Mouse (Mus musculus): ENCODE results near the gene Myog.
"Not testable (repeated sequence)": the region's sequence is repeated elsewhere in the genome, so short reads cannot be mapped to it uniquely, and the experiment has no call there.

Myog gene

DNA sequence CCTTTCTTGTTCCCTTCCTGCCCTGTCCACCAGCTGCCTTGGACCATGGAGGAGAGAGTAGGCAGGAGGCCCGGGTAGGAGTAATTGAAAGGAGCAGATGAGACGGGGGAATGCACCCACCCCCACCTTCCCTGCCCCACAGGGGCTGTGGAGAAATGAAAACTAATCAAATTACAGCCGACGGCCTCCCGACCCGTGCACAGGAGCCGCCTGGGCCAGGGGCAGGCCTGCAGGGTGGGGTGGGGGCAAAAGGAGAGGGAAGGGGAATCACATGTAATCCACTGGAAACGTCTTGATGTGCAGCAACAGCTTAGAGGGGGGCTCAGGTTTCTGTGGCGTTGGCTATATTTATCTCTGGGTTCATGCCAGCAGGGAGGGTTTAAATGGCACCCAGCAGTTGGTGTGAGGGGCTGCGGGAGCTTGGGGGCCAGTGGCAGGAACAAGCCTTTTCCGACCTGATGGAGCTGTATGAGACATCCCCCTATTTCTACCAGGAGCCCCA is at the start of gene Myog:
Gene Myog, plus strand, starts transcription at position 392 of the 502 bp plus-strand sequence.
- DNase-seq (ENCODE audit: low spot score) = no peak

DNA sequence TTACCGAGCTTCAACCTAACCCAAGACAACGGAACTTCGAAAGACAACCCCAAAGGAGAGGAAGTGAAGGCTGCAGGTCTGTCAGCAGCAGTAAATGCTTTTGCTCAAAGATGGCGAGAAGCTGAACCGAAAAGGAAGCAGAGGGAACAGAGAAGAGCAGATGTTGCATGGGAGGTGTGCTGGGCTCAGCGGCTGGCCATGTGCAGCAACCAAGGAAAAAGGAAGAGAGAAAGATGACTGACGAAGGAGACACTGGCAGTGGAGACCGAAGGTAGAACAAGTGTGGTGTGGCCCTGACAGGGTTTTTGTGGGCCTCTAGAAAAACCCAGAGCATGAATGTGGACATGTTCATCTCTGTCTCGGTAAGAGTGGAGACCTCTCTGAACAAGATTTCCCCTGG is 49.1 kb upstream of the Myog start:
- no peak for DNase-seq (ENCODE audit: low spot score)

DNA sequence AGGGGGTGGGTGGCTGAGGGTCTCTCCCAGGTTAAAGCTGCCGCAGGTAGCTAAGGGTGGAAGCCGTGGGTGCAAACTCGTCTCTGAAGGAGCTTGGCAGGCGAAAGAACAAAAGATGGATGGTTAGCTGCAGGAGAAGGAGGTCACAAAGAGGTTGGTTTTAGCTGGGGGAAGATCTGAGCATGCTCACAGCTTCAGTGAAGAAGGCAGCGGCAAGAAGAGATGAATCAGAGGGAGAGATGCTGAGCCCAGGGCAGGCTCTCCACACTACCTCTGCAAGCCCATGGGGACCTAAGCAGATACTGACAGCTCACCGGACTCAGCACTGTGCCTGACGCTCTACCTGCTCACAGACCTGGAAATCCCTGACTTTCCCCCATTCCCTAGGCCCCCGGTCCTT is 48.5 kb upstream of the Myog start:
- DNase-seq (ENCODE audit: low spot score) = no peak

DNA sequence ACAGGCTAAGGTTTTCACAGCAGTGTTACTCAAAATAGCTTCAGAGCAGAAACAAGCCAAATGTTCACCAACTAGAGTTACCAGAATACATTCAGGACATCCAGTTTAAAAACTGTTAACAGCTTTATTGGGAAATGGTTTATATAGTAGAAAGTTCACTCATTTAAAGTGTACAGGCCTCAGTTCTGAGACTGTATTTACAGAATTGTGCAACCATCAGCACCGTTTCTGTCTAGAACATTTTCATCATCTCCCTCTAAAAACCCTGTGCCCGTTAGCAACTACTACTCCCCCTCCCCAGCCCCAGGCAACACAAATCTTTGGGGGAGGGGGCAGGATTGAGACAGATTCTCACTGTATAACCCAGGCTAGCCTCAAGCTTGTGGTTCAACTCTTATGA is 47.5 kb upstream of the Myog start:
- no peak for DNase-seq (ENCODE audit: low spot score)

DNA sequence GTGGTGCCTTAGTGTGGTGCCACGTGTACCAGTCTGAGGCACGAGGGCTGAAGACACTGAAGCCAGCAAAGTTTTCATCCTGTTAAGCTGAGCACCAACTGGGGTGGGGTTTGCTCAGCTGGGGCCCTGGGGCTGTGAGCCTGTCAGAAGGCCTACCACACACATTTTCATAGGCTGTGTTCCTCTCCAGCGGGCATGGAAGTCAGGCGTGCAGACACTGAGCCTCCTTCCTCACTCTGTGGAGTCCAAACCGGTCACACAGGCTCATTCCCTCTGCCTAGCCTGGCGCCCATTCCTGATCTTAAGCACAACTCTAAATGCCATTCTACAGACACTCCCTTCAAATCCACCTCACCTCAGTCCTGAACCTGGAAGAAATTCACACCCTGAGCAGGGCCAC is 46.3 kb upstream of the Myog start:
- no peak for DNase-seq (ENCODE audit: low spot score)

DNA sequence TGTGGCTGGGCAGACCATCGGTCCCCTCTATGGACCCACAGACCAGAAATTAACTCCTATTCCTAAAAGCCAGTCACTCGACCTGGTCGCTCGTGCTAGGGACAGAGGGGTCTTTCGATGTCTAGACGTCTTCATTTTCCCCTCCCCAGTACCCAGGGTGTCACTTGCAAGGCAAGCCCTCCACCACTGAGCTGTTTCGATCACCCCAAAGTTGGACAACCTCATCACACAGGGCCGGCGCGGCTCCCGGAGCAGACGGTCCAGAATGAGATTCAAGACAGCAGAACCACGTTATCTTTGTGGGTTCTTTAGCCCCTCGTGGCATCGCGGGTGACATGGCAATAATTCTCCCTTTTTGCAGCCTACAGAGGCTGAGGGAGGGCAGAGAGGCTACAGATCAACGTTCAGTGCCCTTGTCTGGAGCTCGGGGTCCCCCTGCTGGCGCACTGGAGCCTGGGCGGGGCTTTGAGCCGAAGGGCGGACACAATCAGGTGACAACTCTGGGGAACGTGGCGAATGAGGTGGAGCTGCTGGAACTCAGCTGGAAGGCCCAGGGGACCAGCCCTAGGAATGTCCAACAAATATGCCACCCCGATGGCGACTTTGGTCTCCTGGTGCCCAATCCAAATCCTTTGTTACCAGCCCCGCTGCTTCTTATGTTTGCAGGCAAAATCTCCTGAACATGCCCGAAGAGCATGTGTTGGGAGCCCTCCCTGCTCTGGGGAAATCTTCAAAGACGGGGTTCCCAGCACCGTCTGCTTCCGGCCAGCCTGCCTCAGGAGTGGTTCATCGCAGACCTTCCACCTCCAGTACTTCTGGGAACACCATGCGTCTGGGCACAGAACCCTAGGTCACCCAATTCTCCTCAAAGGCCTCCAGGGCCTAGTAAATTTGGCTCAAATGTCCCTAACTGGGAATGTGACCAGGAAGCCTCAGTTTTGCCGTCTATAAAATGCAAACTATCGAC is 45.6 kb upstream of the Myog start:
- peak; percentile 97 for DNase-seq (ENCODE audit: low spot score)

DNA sequence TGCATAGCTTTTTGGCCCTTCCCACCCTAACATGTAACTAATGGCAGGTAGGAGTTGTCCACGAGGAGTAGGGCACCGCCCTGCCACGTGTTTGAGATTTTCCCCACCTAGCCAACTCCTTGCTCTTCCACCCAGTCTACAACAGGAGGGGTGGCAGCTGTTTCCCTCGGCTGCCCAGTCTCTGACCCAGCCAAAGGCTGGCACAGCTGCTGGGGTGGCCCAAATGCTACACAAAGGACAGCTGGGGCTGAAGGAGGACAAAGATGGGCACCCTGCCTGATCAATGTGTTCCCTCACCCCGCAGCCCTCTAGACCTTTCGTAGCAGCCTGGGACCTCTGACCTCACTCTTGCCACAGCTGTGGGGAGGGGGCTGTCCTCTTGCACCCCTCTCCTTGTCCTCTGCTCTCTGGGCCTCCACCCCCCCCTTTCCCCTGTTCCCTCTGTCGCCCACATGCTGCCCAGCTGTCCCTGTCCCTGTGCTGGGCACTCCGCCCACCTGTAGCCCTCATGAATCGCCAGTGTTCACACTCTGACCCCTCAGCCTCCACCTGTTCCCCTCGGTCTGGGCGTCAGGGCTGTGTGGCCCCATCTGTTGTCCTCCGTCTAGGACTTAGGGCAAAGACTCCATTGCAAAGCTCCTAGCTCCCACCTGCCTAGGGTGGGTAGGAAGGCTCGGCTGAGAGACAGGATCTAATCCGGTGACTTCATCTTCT is 44.6 kb upstream of the Myog start:
- DNase-seq (ENCODE audit: low spot score) = no peak

DNA sequence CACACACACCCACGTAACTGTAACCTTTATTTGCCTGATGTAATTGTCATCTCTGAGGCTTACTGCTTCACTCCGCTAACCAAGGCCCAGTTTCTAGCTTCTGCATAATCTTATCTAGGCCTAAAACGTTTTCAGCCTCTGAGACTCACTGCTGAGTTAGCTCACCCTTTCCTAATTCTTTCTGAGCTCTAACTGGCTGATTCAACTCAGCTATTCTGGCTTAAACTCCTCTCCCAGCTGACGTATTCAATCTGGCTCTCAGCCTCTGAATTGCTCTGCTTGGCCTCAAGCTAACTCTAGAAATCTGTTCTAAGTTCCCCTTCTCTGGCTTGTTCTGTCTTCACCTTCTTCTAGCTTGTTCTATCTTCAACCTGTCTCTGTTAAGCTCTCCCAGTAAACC is 43.2 kb upstream of the Myog start:
- DNase-seq (ENCODE audit: low spot score) = no peak

DNA sequence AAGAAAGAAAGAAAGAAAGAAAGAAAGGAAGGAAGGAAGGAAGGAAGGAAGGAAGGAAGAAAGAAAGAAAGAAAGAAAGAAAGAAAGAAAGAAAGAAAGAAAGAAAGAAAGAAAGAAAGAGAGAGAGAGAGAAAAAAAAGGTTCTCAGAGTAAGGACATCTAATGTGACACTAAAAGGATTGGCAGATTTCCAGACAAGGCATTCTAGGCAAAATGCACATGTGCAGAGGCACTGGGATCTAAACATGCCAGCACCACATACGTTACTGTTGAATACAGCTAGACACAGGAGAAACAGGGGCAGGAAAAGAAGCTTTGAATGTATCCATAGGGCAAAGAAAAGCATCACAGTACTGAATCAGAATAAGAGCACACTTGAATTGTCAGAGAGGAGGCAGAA is 40.1 kb upstream of the Myog start:
- not testable (repeated sequence) for DNase-seq (ENCODE audit: low spot score)

DNA sequence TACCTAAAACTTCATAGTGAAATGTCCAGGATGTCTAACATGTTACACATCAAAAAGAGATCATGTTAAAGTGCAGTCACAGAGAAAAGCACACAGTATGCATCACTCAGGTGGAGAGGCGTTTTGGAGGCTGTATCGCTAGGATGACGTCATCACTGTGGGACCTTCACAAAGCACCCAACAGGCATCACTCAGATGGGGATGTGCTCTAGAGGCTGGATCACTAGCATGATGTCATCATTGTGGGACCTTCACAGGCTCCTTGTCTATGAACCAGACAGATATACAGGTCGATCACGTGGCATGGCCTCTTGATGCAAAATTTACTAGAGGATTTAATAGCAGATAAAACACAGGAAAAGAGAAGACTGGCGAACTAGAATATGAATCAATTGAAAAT is 25.4 kb upstream of the Myog start:
- no peak for DNase-seq (ENCODE audit: low spot score)

DNA sequence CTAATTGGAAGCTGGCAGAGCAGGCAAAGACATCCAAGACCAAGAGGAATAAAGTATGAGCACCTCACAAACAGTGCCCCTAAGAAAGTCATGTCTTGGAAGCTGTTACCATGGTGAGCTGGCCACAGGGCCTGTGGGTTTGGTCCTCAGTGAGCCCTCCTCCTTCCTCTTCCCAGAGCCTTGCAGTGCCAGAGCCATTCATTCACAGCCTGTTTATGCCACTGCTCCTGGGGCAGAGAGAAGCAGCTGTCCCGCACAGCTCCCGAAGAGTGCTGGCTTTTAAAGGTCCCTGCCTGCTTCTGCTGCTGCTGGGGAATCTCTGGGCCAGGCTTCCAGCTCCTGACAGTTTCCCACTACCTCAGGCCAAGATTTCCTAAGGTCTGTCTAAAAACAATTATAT is 24.0 kb upstream of the Myog start:
- no peak for DNase-seq (ENCODE audit: low spot score)

DNA sequence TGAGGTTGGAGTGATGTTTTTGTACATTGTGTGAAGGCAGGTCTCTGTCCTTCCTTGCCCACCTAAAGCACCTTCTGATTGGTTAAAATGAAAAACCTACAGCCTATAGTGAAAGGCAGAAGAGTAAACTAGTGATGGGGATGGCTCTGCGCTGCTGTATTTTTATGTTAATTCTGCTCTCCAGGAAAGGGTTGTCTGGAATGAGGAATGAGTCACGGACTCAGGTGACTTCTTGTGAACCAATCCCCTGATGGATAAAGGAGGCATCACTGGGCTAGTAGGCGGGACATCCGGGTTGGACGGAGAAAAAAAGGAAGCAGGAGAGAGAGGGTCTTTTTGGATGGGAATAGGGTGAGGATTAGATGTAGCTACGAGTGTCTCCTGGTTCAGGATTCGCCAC is 19.8 kb upstream of the Myog start:
- DNase-seq (ENCODE audit: low spot score) = no peak

DNA sequence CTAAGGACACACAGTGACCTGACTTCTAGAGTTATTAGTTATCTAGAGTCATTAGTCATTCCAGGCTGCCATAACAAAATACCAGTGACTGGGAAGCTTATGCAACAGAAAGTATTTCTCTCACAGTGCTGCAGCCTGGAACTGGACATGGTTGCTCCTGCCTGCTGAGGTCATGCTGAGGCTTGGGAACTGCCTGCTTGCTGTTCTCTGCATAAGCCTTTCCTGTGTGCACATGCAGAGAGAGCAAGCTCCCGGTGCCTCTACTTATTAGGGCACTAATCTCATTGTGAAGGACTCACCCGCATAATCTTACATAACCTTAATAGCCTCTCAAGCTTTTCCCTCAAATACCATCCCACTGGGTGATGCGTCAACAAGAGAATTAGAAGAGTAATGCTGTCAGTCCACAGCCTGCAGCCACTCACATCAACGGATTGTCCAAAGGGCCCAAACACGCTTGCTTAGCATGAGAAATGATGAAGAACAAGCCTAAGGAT is 17.0 kb upstream of the Myog start:
- no peak for DNase-seq (ENCODE audit: low spot score)

DNA sequence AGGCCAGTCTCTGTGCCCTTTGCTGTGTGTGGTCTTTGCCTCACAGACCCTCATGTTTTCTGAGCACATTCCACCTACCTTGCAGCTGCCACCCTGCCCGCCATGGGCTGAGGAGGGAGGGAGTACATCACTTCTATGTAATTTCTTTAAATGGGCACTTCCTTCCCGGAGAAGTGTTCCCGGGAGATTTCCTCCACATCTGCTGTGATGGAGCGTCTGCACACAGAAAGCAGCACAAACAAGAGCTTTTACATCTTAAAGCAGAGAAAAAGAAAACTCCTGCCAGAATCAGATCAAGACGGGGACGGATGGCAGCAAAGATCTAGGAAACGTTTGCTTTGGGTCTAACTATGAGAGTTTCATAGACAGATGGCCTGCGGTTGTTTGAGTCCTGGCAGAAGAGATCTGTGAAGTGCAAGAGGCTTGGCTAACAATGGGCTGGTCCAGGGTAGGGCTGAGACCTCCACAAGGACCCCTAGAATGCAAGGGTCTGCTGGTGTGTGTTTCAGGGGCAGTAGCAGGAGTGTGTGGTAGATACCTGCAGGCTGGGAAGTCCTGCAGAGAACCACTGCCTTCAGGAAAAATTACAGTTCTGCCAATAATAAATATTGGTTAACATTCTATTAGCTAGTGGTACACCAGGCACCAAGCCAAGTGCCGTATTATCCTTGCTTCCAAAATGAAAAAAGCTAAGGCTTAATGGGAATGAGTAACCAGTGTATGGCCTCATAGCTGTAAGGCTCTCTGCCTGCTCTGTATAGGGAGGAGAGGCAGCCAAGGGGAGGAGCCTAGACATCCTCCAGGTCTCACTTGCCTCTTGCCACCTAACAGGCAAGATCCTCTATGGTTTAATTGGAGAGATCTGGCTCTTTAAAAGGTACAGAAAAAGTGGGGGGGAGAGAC is 16.0 kb upstream of the Myog start:
- no peak for DNase-seq (ENCODE audit: low spot score)

DNA sequence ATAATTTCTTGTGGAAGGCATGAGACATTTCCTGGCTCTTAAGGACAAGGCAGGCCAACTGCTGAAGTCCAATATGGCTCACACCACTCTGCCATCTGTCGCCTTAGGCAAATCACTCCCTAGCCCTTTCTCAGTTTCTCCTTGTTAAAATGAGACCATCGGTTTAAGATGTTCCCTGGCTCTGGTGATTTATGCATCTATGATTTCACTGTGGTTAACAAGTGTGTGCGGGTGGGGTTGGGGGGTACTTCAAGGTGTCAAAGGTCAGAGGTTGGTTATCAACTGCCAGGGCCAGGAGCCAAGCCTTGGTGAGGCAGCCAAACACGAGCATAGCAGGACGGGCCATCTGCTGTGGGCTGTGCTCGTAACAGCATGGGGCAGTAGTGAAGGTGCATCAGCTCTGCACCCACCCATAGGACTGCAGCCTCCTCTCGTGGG is 15.3 kb upstream of the Myog start:
- DNase-seq (ENCODE audit: low spot score) = no peak

DNA sequence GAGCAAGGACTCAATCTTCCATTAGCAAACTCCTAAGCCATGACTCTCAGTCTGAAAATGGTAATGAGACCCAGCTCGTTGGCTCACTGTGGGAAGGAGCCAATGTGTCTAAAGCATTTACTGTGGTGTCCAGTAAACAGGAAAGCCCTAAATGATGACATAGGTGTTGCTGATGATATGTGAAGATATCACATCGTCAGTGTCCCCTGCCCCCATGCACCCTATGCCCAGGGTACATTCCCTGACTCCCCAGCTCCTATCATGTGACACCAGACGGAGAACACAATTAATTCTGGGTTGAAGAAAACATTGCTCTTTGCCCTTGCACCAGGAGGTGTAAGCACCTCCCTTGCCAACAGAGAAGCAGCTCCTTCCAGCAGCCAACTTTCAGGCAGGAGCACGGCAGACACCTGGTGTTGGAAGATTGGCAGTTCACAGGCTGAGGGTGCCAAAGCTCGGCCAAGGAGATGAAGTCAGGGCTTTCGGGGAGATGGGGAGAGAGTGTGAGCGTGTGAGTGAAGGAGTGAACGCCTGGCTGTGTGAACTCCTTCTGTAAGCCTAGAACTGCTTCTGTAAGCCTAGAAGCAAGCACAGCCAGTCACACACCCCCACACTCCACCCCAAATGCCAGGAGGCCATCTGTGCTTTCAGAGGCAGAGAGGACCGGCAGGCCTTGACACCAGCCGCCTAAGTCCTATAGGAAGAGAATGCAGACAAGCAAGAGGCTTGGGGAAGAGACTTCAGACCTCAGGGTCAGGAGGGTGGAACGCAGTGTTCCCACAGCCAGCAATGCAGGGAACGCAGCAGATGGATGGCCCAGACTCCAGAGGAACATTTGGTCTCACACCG is 13.9 kb upstream of the Myog start:
- DNase-seq (ENCODE audit: low spot score) = peak; percentile 64

DNA sequence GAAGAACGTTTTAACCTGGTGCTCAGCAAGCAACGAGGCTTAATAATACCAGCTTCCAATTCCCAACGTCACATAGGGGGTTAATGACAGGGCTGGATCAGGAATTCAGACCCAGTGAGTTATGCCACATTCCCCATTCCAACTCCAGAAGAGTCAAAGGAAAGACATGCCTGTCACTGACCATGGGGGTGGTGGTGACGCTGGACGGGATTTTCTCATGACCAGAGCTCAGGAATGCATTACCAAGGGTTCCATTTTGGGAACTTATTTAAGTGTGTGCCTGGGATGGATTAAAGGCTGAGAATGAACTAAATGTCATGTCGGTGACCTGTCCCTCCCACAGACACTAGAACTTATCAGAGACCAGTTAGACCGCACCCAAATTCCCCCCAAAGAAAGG is 13.0 kb upstream of the Myog start:
- DNase-seq (ENCODE audit: low spot score) = no peak

DNA sequence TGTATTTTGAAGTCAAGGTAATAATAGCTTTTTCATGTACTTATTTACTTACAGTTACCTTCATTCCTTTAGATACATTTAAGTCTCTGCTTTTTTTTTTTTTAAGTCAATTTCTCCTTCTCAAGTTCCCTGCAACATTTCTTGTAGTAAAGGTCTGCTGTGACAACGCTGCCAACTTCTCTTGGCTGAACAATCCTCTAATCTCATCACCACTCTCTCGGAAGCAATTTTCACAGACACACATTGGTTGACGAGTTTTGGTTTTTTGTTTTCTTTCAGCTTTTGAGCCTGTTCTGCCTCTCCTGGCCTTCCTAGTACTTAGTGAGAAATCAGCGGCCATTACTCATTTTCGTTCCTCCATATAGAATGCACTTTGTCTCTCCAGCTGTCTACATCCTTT is 9.6 kb upstream of the Myog start:
- no peak for DNase-seq (ENCODE audit: low spot score)

DNA sequence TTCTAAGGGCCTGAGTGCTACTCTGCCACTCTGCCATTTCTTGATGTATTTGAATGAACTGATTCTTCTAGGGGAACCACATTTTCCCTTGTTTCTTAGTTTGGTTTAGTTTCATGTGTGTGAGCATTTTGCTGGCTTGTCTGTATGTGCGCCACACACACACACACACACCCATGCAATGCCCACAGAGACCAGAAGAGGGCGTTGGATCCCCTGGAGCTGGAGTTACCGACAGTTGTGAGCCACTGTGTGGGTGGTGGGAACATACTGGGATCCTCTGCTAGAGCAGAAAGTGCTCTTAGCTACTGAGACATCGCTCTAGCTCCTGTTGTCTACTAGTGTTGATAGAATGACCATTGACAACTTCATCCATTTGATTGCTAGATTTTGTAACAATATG is 8.2 kb upstream of the Myog start:
- no peak for DNase-seq (ENCODE audit: low spot score)

DNA sequence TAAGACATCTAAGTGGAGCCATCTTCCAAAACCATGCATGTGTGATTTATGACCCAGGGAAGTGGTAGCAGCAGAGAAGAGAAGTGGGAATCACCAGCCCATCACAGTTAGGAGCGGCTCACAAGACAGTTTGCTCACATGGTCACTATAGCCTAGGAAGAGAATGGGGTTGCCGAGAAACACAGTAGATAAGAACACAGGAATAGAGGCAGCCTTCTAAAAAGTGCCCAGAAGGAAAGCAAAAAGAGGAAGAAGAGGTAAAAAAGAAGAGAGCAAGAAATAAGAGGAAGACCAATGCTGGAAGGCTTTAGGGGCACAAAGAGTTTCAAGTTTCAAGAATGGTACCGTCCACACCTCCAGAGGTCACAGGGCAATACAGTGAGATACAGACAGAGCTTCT is 7.4 kb upstream of the Myog start:
- DNase-seq (ENCODE audit: low spot score) = no peak

DNA sequence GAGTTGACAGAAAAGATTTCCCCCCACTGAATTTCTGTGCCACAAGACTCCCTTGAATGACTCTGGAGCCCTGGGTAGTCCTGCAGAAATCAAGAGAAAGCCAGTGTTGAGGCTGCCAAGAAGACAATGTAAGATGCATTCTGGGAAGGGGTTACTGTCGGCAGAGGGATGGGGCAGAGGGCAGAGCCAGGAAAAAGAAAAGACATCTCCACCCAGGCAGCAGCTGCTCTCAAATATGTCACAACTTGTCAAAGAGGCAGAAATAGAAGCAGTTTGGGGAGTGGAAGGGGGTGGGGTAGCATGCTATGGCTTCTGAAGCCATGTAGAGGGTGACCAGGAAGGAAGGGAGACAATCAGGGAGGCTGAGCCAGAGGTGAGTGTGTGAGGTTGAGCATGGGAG is 6.7 kb upstream of the Myog start:
- DNase-seq (ENCODE audit: low spot score) = no peak
